Mouse (Mus musculus) frontal cortex, adult (tissue): ENCODE measurements around the gene Samd3.

Experiments
- ATAC-seq: cut with Nextera tagmentation; 2 replicates; pipeline ENCODE4 v1.9.2; 2017; ENCODE audit warnings: mild to moderate bottlenecking, moderate library complexity, mixed read lengths; ENCODE audit not compliant: low TSS enrichment

Gene Samd3

GRCm38 (mm10) chr10:26302336-26302735 is 72.8 kb downstream of the Samd3 start:
- ATAC-seq: peak; percentile 88

- no peak for ATAC-seq
These were observed 74.0 kb downstream of the Samd3 start for GRCm38 (mm10) chr10:26303485-26303884.

- ATAC-seq: peak; percentile 80
These were observed 84.8 kb downstream of the Samd3 start for GRCm38 (mm10) chr10:26314327-26314726.

- no peak for ATAC-seq
These were observed 91.2 kb downstream of the Samd3 start for GRCm38 (mm10) chr10:26320679-26321078.
